Mouse (Mus musculus) forebrain, embryonic 11.5 days (tissue): Measurements from ENCODE around the gene AC131692.1. TPM values are rescaled to one million over a fixed set of nuclear protein-coding genes. Genes with fewer than 3 reads are reported as not detected.

Experiments used
- ATAC-seq: fragments of 200-750 bp; cut with Nextera tagmentation; replicated peaks from 2 replicates; pipeline ENCODE4 v1.8.0; 2017; ENCODE audit warnings: moderate TSS enrichment; ENCODE audit not compliant: low FRiP score
- DNase-seq: peaks from one replicate; pipeline ENCODE4 v3.0.0-alpha.2; 2017; ENCODE audit warnings: low spot score
- H3K27ac ChIP-seq: fragments of 300-500 bp; sonication (generic); 2 replicates; pipeline ENCODE4 v1.5.1; 2014; ENCODE audit warnings: low read depth, low read length
- H3K27me3 ChIP-seq: fragments of 300-500 bp; sonication (generic); 2 replicates; pipeline ENCODE4 v1.6.1; 2014; ENCODE audit warnings: mild to moderate bottlenecking, low read length, mixed read lengths; ENCODE audit not compliant: control insufficient read depth, insufficient read depth
- H3K36me3 ChIP-seq: fragments of 300-500 bp; sonication (generic); 2 replicates; pipeline ENCODE4 v1.6.1; 2014; ENCODE audit warnings: mild to moderate bottlenecking, low read length, moderate library complexity, mixed read lengths; ENCODE audit not compliant: control insufficient read depth, insufficient read depth
- H3K4me1 ChIP-seq: fragments of 300-500 bp; sonication (generic); replicated peaks from 2 replicates; pipeline ENCODE4 v1.6.1; 2014; ENCODE audit warnings: low read length, mixed read lengths; ENCODE audit not compliant: control insufficient read depth, insufficient read depth
- H3K4me2 ChIP-seq: fragments of 300-500 bp; sonication (generic); 2 replicates; pipeline ENCODE4 v1.6.1; 2014; ENCODE audit warnings: low read depth, mild to moderate bottlenecking, low read length, moderate library complexity, mixed read lengths; ENCODE audit not compliant: severe bottlenecking
- H3K4me3 ChIP-seq: fragments of 300-500 bp; sonication (generic); 2 replicates; pipeline ENCODE4 v1.5.1; 2014; ENCODE audit warnings: low read depth, low read length
- H3K9ac ChIP-seq: fragments of 300-500 bp; sonication (generic); 2 replicates; pipeline ENCODE4 v1.6.1; 2014; ENCODE audit warnings: low read length
- H3K9me3 ChIP-seq: fragments of 300-500 bp; sonication (generic); 2 replicates; pipeline ENCODE4 v1.6.1; 2016; ENCODE audit warnings: low read length, mixed read lengths; ENCODE audit not compliant: control insufficient read depth
- WGBS: fragments of 180-500 bp; shearing (Covaris S2); extraction: QIAGEN DNeasy Blood & Tissue Kit; methylation state at CpG from one replicate; pipeline ENCODE4 v1.1.7; 2014; 5-methylcytosine and 5-hydroxymethylcytosine counted together
- polyA plus RNA-seq: library from polyadenylated mRNA; unstranded; fragments of >200 nt; fragmentation: Nextera tagmentation; extraction: Ambion mirVana; gene quantifications from 2 replicates; pipeline ENCODE4 v1.2.1, GENCODE M21; 2014

The AC131692.1 gene
- polyA plus RNA-seq, 1 experiment from 2014 or later = 0.90 TPM

- H3K27ac ChIP-seq = no peak overlapping the region
- H3K4me1 ChIP-seq = peaks cover 12% of the 10 kb centered on the region
- H3K27me3 ChIP-seq = no peaks in the 10 kb centered on the region
- H3K36me3 ChIP-seq = peaks cover 35% of the 10 kb centered on the region
- no peak overlapping the region for H3K4me3 ChIP-seq
- ATAC-seq (no peak), DNase-seq (no peak)
- no peaks in the 10 kb centered on the region for H3K9me3 ChIP-seq
- H3K9ac ChIP-seq = no peak overlapping the region
- H3K4me2 ChIP-seq = no peak overlapping the region
- 88% methylated on average over 5 of the region's 5 CpGs for WGBS
Measured at GRCm38 (mm10) chr19:6054296-6054695, 39.9 kb upstream of the AC131692.1 start.

GRCm38 (mm10) chr19:6056696-6057095 is 37.5 kb upstream of the AC131692.1 start:
- Histone ChIP-seq H3K27ac (no peak overlapping the region), H3K4me1 (peaks cover 14% of the 10 kb centered on the region), H3K27me3 (no peaks in the 10 kb centered on the region), H3K9me3 (no peaks in the 10 kb centered on the region), H3K4me3 (peak overlapping the region; percentile 82), H3K4me2 (peak overlapping the region; percentile 81), H3K9ac (peak overlapping the region; percentile 90), H3K36me3 (peaks cover 20% of the 10 kb centered on the region; the same call in 1 of the 2 replicates)
- WGBS = 57% methylated on average over 4 of the region's 4 CpGs
- no peak for DNase-seq
- ATAC-seq = no peak

GRCm38 (mm10) chr19:6057313-6058096 is 36.7 kb upstream of the AC131692.1 start, which contains the start of the genes Mrpl49 and Fau:
Mrpl49 (minus strand) TSS chr19:6057785.
Fau (plus strand) TSS chr19:6057844.
- H3K4me2 ChIP-seq = peak within 1 kb of the TSS; percentile 81
- peak within 1 kb of the TSS; percentile 48 for H3K27ac ChIP-seq
- H3K4me3 ChIP-seq = peak within 1 kb of the TSS; percentile 82
- under 1% methylated on average over 63 of the region's 63 CpGs for WGBS
- ATAC-seq (peak; percentile 90), DNase-seq (peak; percentile 100)
- H3K9me3 ChIP-seq = no peaks in the 10 kb centered on the region
- peak within 1 kb of the TSS; percentile 90 for H3K9ac ChIP-seq
- peaks cover 21% of the 10 kb centered on the region for H3K4me1 ChIP-seq
- H3K36me3 ChIP-seq = peaks cover 19% of the 10 kb centered on the region; the same call in 1 of the 2 replicates
- H3K27me3 ChIP-seq = no peaks in the 10 kb centered on the region

- Histone ChIP-seq H3K4me2 (peak overlapping the region; percentile 81), H3K27me3 (no peaks in the 10 kb centered on the region), H3K4me1 (peaks cover 24% of the 10 kb centered on the region), H3K9me3 (no peaks in the 10 kb centered on the region), H3K36me3 (peaks cover 11% of the 10 kb centered on the region; the same call in 1 of the 2 replicates), H3K27ac (no peak overlapping the region), H3K9ac (peak overlapping the region; percentile 90), H3K4me3 (peak overlapping the region; percentile 82)
- ATAC-seq (no peak), DNase-seq (no peak)
- WGBS = 44% methylated on average over 5 of the region's 5 CpGs
Measured at GRCm38 (mm10) chr19:6058513-6058912, 35.7 kb upstream of the AC131692.1 start.

GRCm38 (mm10) chr19:6058966-6059365 is 35.3 kb upstream of the AC131692.1 start:
- Histone ChIP-seq H3K36me3 (peaks cover 9% of the 10 kb centered on the region; the same call in 1 of the 2 replicates), H3K4me2 (peak overlapping the region; percentile 81; the same call in 1 of the 2 replicates), H3K27ac (no peak overlapping the region), H3K27me3 (no peaks in the 10 kb centered on the region), H3K4me1 (peaks cover 24% of the 10 kb centered on the region), H3K9me3 (no peaks in the 10 kb centered on the region), H3K9ac (peak overlapping the region; percentile 90), H3K4me3 (peak overlapping the region; percentile 82)
- DNase-seq (peak; percentile 47), ATAC-seq (no peak)
- 82% methylated on average over 5 of the region's 5 CpGs for WGBS

GRCm38 (mm10) chr19:6061021-6061533 is 33.1 kb upstream of the AC131692.1 start, which contains the start of gene Znhit2:
Znhit2 (plus strand) TSS chr19:6061192.
- Histone ChIP-seq H3K4me3 (peak within 1 kb of the TSS; percentile 88), H3K9me3 (no peaks in the 10 kb centered on the region), H3K4me2 (peak within 1 kb of the TSS; percentile 100), H3K27me3 (no peaks in the 10 kb centered on the region), H3K9ac (peak within 1 kb of the TSS; percentile 95), H3K27ac (peak within 1 kb of the TSS; percentile 93), H3K36me3 (peaks cover 3% of the 10 kb centered on the region; the same call in 1 of the 2 replicates), H3K4me1 (peaks cover 24% of the 10 kb centered on the region)
- WGBS = under 1% methylated on average over 58 of the region's 58 CpGs
- ATAC-seq (peak; percentile 68), DNase-seq (peak; percentile 92)

GRCm38 (mm10) chr19:6061641-6062302 is 32.4 kb upstream of the AC131692.1 start:
- peak overlapping the region; percentile 100 for H3K4me2 ChIP-seq
- 3% methylated on average over 44 of the region's 44 CpGs for WGBS
- H3K9me3 ChIP-seq = no peaks in the 10 kb centered on the region
- H3K4me1 ChIP-seq = peaks cover 23% of the 10 kb centered on the region
- H3K4me3 ChIP-seq = peak overlapping the region; percentile 88
- peak; percentile 65 for DNase-seq
- ATAC-seq = 0 out of 2 replicates have a peak, but pooled peaks have one; percentile 13
- H3K27ac ChIP-seq = peak overlapping the region; percentile 93
- no peaks in the 10 kb centered on the region for H3K27me3 ChIP-seq
- peak overlapping the region; percentile 95 for H3K9ac ChIP-seq
- peaks cover 3% of the 10 kb centered on the region; the same call in 1 of the 2 replicates for H3K36me3 ChIP-seq

- no peaks in the 10 kb centered on the region for H3K9me3 ChIP-seq
- no peaks in the 10 kb centered on the region for H3K27me3 ChIP-seq
- peak overlapping the region; percentile 100 for H3K4me2 ChIP-seq
- DNase-seq (peak; percentile 50), ATAC-seq (no peak)
- no peak overlapping the region for H3K9ac ChIP-seq
- H3K4me1 ChIP-seq = peaks cover 26% of the 10 kb centered on the region
- peak overlapping the region; percentile 88 for H3K4me3 ChIP-seq
- peaks cover 3% of the 10 kb centered on the region; the same call in 1 of the 2 replicates for H3K36me3 ChIP-seq
- WGBS = 80% methylated on average over 5 of the region's 5 CpGs
- peak overlapping the region; percentile 93; the same call in 1 of the 2 replicates for H3K27ac ChIP-seq
Measured at GRCm38 (mm10) chr19:6062418-6062817, 31.8 kb upstream of the AC131692.1 start.
